Mouse (Mus musculus) heart, embryonic 11.5 days (tissue): ENCODE measurements around the gene Gm17455. TPM values are rescaled to one million over a fixed set of nuclear protein-coding genes. Genes with fewer than 3 reads are reported as not detected.

ENCODE experiments used
- ATAC-seq: fragments of 200-750 bp; cut with Nextera tagmentation; replicated peaks from 2 replicates; pipeline ENCODE4 v1.8.0; 2017; ENCODE audit warnings: moderate library complexity; ENCODE audit not compliant: insufficient number of reproducible peaks, low FRiP score, low TSS enrichment
- H3K27ac ChIP-seq: fragments of 300-500 bp; sonication (generic); 2 replicates; pipeline ENCODE4 v1.5.1; 2014; ENCODE audit warnings: mild to moderate bottlenecking, low read depth, low read length
- H3K27me3 ChIP-seq: fragments of 300-500 bp; sonication (generic); 2 replicates; pipeline ENCODE4 v1.6.1; 2014; ENCODE audit warnings: mild to moderate bottlenecking, low read length, mixed read lengths; ENCODE audit not compliant: control insufficient read depth, insufficient read depth
- H3K36me3 ChIP-seq: fragments of 300-500 bp; sonication (generic); 2 replicates; pipeline ENCODE4 v1.6.1; 2014; ENCODE audit warnings: mild to moderate bottlenecking, low read length, moderate library complexity, mixed read lengths; ENCODE audit not compliant: control insufficient read depth, insufficient read depth
- H3K4me1 ChIP-seq: fragments of 300-500 bp; sonication (generic); 2 replicates; pipeline ENCODE4 v1.6.1; 2014; ENCODE audit warnings: low read length; ENCODE audit not compliant: control insufficient read depth, insufficient read depth
- H3K4me2 ChIP-seq: fragments of 300-500 bp; sonication (generic); 2 replicates; pipeline ENCODE4 v1.6.1; 2014; ENCODE audit warnings: mild to moderate bottlenecking, moderate library complexity
- H3K4me3 ChIP-seq: fragments of 300-500 bp; sonication (generic); 2 replicates; pipeline ENCODE4 v1.5.1; 2014; ENCODE audit warnings: low read depth, low read length
- H3K9ac ChIP-seq: fragments of 300-500 bp; sonication (generic); 2 replicates; pipeline ENCODE4 v1.6.1; 2014; ENCODE audit warnings: mild to moderate bottlenecking, low read depth, low read length, moderate library complexity
- H3K9me3 ChIP-seq: fragments of 300-500 bp; sonication (generic); replicated peaks from 2 replicates; pipeline ENCODE4 v1.6.1; 2016; ENCODE audit warnings: low read length; ENCODE audit not compliant: control insufficient read depth
- WGBS: fragments of 180-500 bp; shearing (Covaris S2); extraction: QIAGEN DNeasy Blood & Tissue Kit; methylation state at CpG from one replicate; pipeline ENCODE4 v1.1.7; 2014; ENCODE audit not compliant: insufficient replicate concordance; 5-methylcytosine and 5-hydroxymethylcytosine counted together
- polyA plus RNA-seq: library from polyadenylated mRNA; unstranded; fragments of >200 nt; fragmentation: Nextera tagmentation; extraction: Ambion mirVana; gene quantifications from 2 replicates; pipeline ENCODE4 v1.2.1, GENCODE M21; 2014

Gene Gm17455
- polyA plus RNA-seq, 1 experiment from 2014 or later, result 1.6 TPM

- no peak overlapping the region for H3K9ac ChIP-seq
- H3K27ac ChIP-seq, result no peak overlapping the region
- ATAC-seq, result no peak
- H3K4me1 ChIP-seq, result no peaks in the 10 kb centered on the region
- no peaks in the 10 kb centered on the region for H3K9me3 ChIP-seq
- H3K36me3 ChIP-seq, result no peaks in the 10 kb centered on the region
- H3K4me3 ChIP-seq, result no peak overlapping the region
- WGBS, result 32% methylated on average over 4 of the region's 4 CpGs
- H3K4me2 ChIP-seq, result no peak overlapping the region
- 0 out of 2 replicates have a peak, but pooled peaks cover 3% of the 10 kb centered on the region for H3K27me3 ChIP-seq
Measured at GRCm38 (mm10) chr10:60419624-60420023, 20.1 kb downstream of the Gm17455 start.

DNA sequence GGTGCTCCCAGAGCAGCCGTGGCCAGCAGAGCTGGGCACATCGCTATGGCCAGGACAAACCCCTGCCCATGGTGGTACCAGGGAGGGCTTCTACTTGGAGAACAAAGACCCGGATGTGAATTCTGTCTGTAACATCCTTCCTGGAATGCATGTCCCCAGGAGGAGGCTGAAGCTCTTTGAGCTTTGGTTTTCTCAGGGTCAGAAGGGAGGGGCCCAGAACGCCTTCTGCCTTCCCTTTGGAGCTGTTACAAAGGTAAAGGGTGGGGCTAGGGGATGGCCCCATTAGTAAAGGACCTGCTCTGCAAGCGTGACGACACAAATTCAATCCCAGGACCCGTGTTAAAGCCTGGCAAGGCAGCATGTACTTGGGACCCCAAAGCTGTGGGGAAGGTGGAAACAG lies 23.2 kb downstream of the Gm17455 start:
- WGBS, result 74% methylated on average over 7 of the region's 7 CpGs
- Histone ChIP-seq H3K4me2 (no peak overlapping the region), H3K4me3 (no peak overlapping the region), H3K36me3 (no peaks in the 10 kb centered on the region), H3K9ac (no peak overlapping the region), H3K4me1 (no peaks in the 10 kb centered on the region), H3K9me3 (no peaks in the 10 kb centered on the region), H3K27me3 (no peaks in the 10 kb centered on the region), H3K27ac (no peak overlapping the region)
- no peak for ATAC-seq

DNA sequence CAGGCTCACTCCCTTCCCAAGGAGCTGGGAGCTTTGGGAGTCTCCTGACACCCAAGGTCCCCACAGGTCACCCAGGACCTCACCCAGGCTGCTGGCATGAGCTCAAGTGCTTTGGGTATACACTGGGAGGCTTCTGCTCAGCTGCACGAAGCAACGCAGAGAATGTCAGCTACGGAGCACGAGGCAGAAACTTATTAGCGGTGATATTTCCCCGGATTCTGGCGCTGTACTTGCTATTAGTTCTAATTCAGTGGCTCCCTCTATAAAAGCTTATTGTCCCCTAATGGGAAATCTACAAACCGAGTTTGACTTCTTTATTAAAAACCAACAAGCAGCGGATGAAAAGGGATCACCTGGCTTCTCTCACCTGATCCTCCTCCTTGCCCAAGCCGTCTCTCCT lies 30.5 kb downstream of the Gm17455 start:
- WGBS, result 82% methylated on average over 10 of the region's 10 CpGs

DNA sequence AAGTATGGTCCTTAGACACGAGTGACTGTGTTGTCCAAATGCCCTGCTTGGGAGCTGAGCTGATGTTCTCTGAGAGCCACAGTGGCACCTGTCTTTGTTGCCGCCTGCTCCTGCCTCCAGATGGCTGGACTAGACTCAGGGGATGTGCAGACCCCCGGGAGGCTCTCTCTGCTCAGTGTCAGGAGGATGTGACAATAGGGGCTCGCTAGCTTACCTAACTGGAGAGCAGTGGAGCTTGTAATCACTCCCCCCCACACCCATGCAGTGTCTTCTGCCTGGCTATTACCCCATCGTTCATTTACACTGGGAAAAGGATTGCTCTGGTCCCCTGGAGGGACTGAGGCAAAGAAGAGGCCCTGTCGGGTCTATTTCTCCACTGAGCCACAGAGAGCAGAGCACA lies 31.1 kb downstream of the Gm17455 start:
- H3K4me1 ChIP-seq, result no peaks in the 10 kb centered on the region
- H3K4me2 ChIP-seq, result no peak overlapping the region
- no peak overlapping the region for H3K4me3 ChIP-seq
- H3K27ac ChIP-seq, result no peak overlapping the region
- 55% methylated on average over 6 of the region's 6 CpGs for WGBS
- no peaks in the 10 kb centered on the region for H3K36me3 ChIP-seq
- H3K27me3 ChIP-seq, result peaks cover 8% of the 10 kb centered on the region; the same call in 1 of the 2 replicates
- H3K9me3 ChIP-seq, result no peaks in the 10 kb centered on the region
- no peak overlapping the region for H3K9ac ChIP-seq
- no peak for ATAC-seq

More for the DNA sequence above, 30.5 kb downstream of the Gm17455 start:
- no peaks in the 10 kb centered on the region for H3K9me3 ChIP-seq
- H3K36me3 ChIP-seq, result no peaks in the 10 kb centered on the region
- peaks cover 8% of the 10 kb centered on the region; the same call in 1 of the 2 replicates for H3K27me3 ChIP-seq
- H3K9ac ChIP-seq, result no peak overlapping the region
- no peak for ATAC-seq
- no peak overlapping the region for H3K4me2 ChIP-seq
- H3K4me3 ChIP-seq, result no peak overlapping the region
- no peak overlapping the region for H3K27ac ChIP-seq
- H3K4me1 ChIP-seq, result no peaks in the 10 kb centered on the region

GRCm38 (mm10) chr10:60432679-60433078 lies 33.2 kb downstream of the Gm17455 start:
- no peak overlapping the region for H3K9ac ChIP-seq
- no peak overlapping the region for H3K4me3 ChIP-seq
- 31% methylated on average over 4 of the region's 4 CpGs for WGBS
- ATAC-seq, result no peak
- H3K27me3 ChIP-seq, result peaks cover 8% of the 10 kb centered on the region; the same call in 1 of the 2 replicates
- no peaks in the 10 kb centered on the region for H3K4me1 ChIP-seq
- no peaks in the 10 kb centered on the region for H3K36me3 ChIP-seq
- H3K27ac ChIP-seq, result no peak overlapping the region
- no peaks in the 10 kb centered on the region for H3K9me3 ChIP-seq
- H3K4me2 ChIP-seq, result no peak overlapping the region

GRCm38 (mm10) chr10:60442321-60442720 lies 42.8 kb downstream of the Gm17455 start:
- H3K9ac ChIP-seq, result no peak overlapping the region
- H3K4me2 ChIP-seq, result no peak overlapping the region
- no peaks in the 10 kb centered on the region for H3K4me1 ChIP-seq
- H3K9me3 ChIP-seq, result no peaks in the 10 kb centered on the region
- ATAC-seq, result no peak
- H3K4me3 ChIP-seq, result no peak overlapping the region
- WGBS, result 74% methylated on average over 4 of the region's 4 CpGs
- no peaks in the 10 kb centered on the region for H3K27me3 ChIP-seq
- H3K27ac ChIP-seq, result no peak overlapping the region
- no peaks in the 10 kb centered on the region for H3K36me3 ChIP-seq

DNA sequence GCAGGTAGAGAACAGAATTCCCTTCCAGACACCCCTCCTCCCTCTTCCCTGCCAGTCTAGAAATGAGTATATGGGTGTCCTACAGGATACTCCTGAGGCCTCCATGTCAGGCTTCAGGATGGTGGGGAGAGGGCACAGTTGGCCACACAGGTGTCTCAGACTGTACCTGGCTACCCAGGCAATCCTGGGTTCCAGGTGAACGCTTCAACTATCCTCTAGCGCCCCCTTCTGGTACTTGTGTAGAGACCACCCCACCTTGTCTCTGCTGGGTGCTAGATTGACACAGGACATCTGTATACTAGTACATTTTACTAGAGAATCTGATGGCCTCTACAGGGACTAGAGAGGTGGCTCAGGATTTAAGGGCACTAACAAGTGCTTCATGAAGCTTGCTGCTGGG lies 43.6 kb downstream of the Gm17455 start:
- no peak overlapping the region for H3K4me2 ChIP-seq
- 6% methylated on average over 2 of the region's 2 CpGs for WGBS
- no peak overlapping the region for H3K4me3 ChIP-seq
- H3K27me3 ChIP-seq, result no peaks in the 10 kb centered on the region
- no peaks in the 10 kb centered on the region for H3K4me1 ChIP-seq
- no peak for ATAC-seq
- no peak overlapping the region for H3K27ac ChIP-seq
- H3K9ac ChIP-seq, result no peak overlapping the region
- no peaks in the 10 kb centered on the region for H3K36me3 ChIP-seq
- H3K9me3 ChIP-seq, result no peaks in the 10 kb centered on the region

DNA sequence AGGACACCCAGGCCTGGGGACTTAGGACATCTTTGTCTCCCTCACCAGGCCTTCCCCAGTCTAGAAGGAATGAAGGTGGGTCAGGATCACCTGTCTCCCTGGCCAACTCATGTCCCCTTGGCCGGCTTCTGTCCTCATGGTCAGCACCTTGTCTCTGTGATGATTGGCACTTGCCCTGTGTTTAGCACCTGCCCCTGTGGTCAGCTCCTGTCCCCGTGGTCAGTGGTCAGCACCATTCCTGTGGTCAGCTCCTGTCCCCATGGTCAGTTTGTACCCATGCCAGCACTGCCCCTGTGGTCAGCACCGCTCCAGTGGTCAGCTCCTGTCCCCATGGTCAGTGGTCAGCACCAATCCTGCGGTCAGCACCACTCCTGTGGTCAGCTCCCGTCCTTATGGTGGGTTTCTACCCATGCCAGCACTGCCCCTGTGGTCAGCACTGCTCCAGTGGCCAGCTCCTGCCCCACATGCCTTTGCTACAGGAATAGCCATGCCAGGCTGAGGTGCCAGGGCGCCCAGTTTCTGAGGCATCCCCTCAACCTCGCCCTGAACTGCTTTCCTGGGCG lies 45.6 kb downstream of the Gm17455 start:
- H3K27ac ChIP-seq, result no peak overlapping the region
- no peaks in the 10 kb centered on the region for H3K27me3 ChIP-seq
- H3K4me2 ChIP-seq, result no peak overlapping the region
- H3K4me1 ChIP-seq, result no peaks in the 10 kb centered on the region
- 57% methylated on average over 8 of the region's 8 CpGs for WGBS
- H3K4me3 ChIP-seq, result no peak overlapping the region
- ATAC-seq, result no peak
- H3K9me3 ChIP-seq, result no peaks in the 10 kb centered on the region
- H3K36me3 ChIP-seq, result no peaks in the 10 kb centered on the region
- no peak overlapping the region for H3K9ac ChIP-seq

DNA sequence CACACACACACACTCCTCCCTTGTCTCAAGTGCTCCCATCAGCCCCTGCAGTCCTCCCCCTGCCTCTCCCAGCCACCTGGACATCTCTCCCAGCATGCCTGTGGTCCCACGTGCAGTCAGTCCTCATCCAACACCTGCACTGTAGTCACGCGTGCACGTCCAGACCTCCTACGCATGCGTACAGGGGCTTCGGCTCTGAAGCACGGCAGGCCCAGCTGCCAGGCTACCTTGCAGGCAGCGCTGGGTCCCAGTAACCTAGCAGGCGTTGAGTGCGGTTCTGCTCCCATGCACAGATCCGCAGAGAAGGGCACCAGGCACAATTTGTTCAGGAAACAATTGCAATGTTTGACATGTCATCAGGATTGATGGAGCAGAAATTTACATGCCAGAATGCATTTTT lies 47.7 kb downstream of the Gm17455 start:
- Histone ChIP-seq H3K4me2 (no peak overlapping the region), H3K9ac (no peak overlapping the region), H3K36me3 (no peaks in the 10 kb centered on the region), H3K4me3 (no peak overlapping the region), H3K27me3 (no peaks in the 10 kb centered on the region), H3K27ac (no peak overlapping the region), H3K4me1 (no peaks in the 10 kb centered on the region), H3K9me3 (no peaks in the 10 kb centered on the region)
- ATAC-seq, result no peak
- 89% methylated on average over 12 of the region's 12 CpGs for WGBS
